Mouse (Mus musculus): ENCODE results near the gene AV320801. TPM values are rescaled to one million over a fixed set of nuclear protein-coding genes. Genes with fewer than 3 reads are reported as not detected.
"Not testable (repeated sequence)": the region's sequence is repeated elsewhere in the genome, so short reads cannot be mapped to it uniquely, and the experiment has no call there.

Gene AV320801
- total RNA-seq (2014; rRNA removed) (not detected in 2 replicates), polyA plus RNA-seq (2015; fragmentation: Nextera tagmentation; extraction: Ambion mirVana) (not detected in 2 replicates)

GRCm38 (mm10) chrX:135494288-135494687 lies at the start of gene AV320801:
AV320801 (plus strand) TSS chrX:135494588.
- H3K27ac ChIP-seq (ENCODE audit: low read depth, low read length); H3K27me3 ChIP-seq (ENCODE audit: insufficient read depth, low read length); H3K36me3 ChIP-seq (ENCODE audit: insufficient read depth, low read length); H3K9ac ChIP-seq (replicated peaks; ENCODE audit: low read length, poor library complexity, severe bottlenecking); H3K9me3 ChIP-seq (ENCODE audit: low read length); ATAC-seq (ENCODE audit: low FRiP score); H3K4me3 ChIP-seq (ENCODE audit: low read depth, low read length); H3K4me1 ChIP-seq (ENCODE audit: insufficient read depth, low read length); H3K4me2 ChIP-seq (ENCODE audit: low read depth, low read length, poor library complexity, severe bottlenecking); DNase-seq (ENCODE audit: low spot score): not testable (repeated sequence)
- 99% methylated on average over 5 of the region's 14 CpGs for WGBS

GRCm38 (mm10) chrX:135464160-135464559 lies 30.2 kb upstream of the AV320801 start:
- no CpG with 5 or more reads among the region's 3 CpGs for WGBS

GRCm38 (mm10) chrX:135481902-135482301 lies 12.5 kb upstream of the AV320801 start:
- not testable (repeated sequence) for H3K27me3 ChIP-seq (ENCODE audit: insufficient read depth, low read length); H3K36me3 ChIP-seq (ENCODE audit: insufficient read depth, low read length); H3K27ac ChIP-seq (ENCODE audit: low read depth, low read length); H3K4me1 ChIP-seq (ENCODE audit: insufficient read depth, low read length); H3K9ac ChIP-seq (replicated peaks; ENCODE audit: low read length, poor library complexity, severe bottlenecking); ATAC-seq (ENCODE audit: low FRiP score); H3K9me3 ChIP-seq (ENCODE audit: low read length); H3K4me3 ChIP-seq (ENCODE audit: low read depth, low read length); H3K4me2 ChIP-seq (ENCODE audit: low read depth, low read length, poor library complexity, severe bottlenecking); DNase-seq (ENCODE audit: low spot score)
- WGBS = no CpG with 5 or more reads among the region's 6 CpGs

More at GRCm38 (mm10) chrX:135464160-135464559, 30.2 kb upstream of the AV320801 start:
- H3K27me3 ChIP-seq (ENCODE audit: insufficient read depth, low read length); H3K4me1 ChIP-seq (ENCODE audit: insufficient read depth, low read length); H3K4me2 ChIP-seq (ENCODE audit: low read depth, low read length, poor library complexity, severe bottlenecking); DNase-seq (ENCODE audit: low spot score); H3K4me3 ChIP-seq (ENCODE audit: low read depth, low read length); ATAC-seq (ENCODE audit: low FRiP score); H3K9ac ChIP-seq (replicated peaks; ENCODE audit: low read length, poor library complexity, severe bottlenecking); H3K36me3 ChIP-seq (ENCODE audit: insufficient read depth, low read length); H3K27ac ChIP-seq (ENCODE audit: low read depth, low read length); H3K9me3 ChIP-seq (ENCODE audit: low read length): not testable (repeated sequence)

- ATAC-seq (ENCODE audit: low FRiP score); H3K27me3 ChIP-seq (ENCODE audit: insufficient read depth, low read length); DNase-seq (ENCODE audit: low spot score); H3K4me1 ChIP-seq (ENCODE audit: insufficient read depth, low read length); H3K27ac ChIP-seq (ENCODE audit: low read depth, low read length); H3K36me3 ChIP-seq (ENCODE audit: insufficient read depth, low read length); H3K9ac ChIP-seq (replicated peaks; ENCODE audit: low read length, poor library complexity, severe bottlenecking); H3K4me3 ChIP-seq (ENCODE audit: low read depth, low read length); H3K9me3 ChIP-seq (ENCODE audit: low read length); H3K4me2 ChIP-seq (ENCODE audit: low read depth, low read length, poor library complexity, severe bottlenecking): not testable (repeated sequence)
- no CpG with 5 or more reads among the region's 3 CpGs for WGBS
Observed at GRCm38 (mm10) chrX:135483183-135483582, 11.2 kb upstream of the AV320801 start.

Other genes with a start within 250 kb of the AV320801 start
- not detected in 2 replicates for gene Pramel3, start 192.3 kb upstream of the AV320801 start, total RNA-seq (2014; rRNA removed)
- not detected in 2 replicates for gene Pramel3, start 192.3 kb upstream of the AV320801 start, polyA plus RNA-seq (2015; fragmentation: Nextera tagmentation; extraction: Ambion mirVana)
- not detected in 2 replicates for gene Gm5128, start 121.3 kb upstream of the AV320801 start, total RNA-seq (2014; rRNA removed)
- 0.05 TPM in 1 of 2 replicates, not detected in the other for gene Gm5128, start 121.3 kb upstream of the AV320801 start, polyA plus RNA-seq (2015; fragmentation: Nextera tagmentation; extraction: Ambion mirVana)
- 0.05 TPM in 1 of 2 replicates, not detected in the other for gene Gm7903, start 60.8 kb upstream of the AV320801 start, total RNA-seq (2014; rRNA removed)
- not detected in 2 replicates for gene Gm7903, start 60.8 kb upstream of the AV320801 start, polyA plus RNA-seq (2015; fragmentation: Nextera tagmentation; extraction: Ambion mirVana)
- gene Nxf7, start 104.2 kb downstream of the AV320801 start, total RNA-seq (2014; rRNA removed) = not detected in 2 replicates
- gene Nxf7, start 104.2 kb downstream of the AV320801 start, polyA plus RNA-seq (2015; fragmentation: Nextera tagmentation; extraction: Ambion mirVana) = not detected in 2 replicates
- gene Prame, start 133.1 kb downstream of the AV320801 start, total RNA-seq (2014; rRNA removed) = not detected in 2 replicates
- not detected in 2 replicates for gene Prame, start 133.1 kb downstream of the AV320801 start, polyA plus RNA-seq (2015; fragmentation: Nextera tagmentation; extraction: Ambion mirVana)
- not detected in 2 replicates for gene Tcp11x2, start 199.2 kb downstream of the AV320801 start, total RNA-seq (2014; rRNA removed)
- gene Tcp11x2, start 199.2 kb downstream of the AV320801 start, polyA plus RNA-seq (2015; fragmentation: Nextera tagmentation; extraction: Ambion mirVana) = 0.09 TPM in 1 of 2 replicates, not detected in the other
- gene Tmsb15a, start 230.7 kb downstream of the AV320801 start, total RNA-seq (2014; rRNA removed) = not detected in 2 replicates
- not detected in 2 replicates for gene Tmsb15a, start 230.7 kb downstream of the AV320801 start, polyA plus RNA-seq (2015; fragmentation: Nextera tagmentation; extraction: Ambion mirVana)
- gene Armcx5, start 248.1 kb downstream of the AV320801 start, total RNA-seq (2014; rRNA removed) = 13.1 and 22.9 TPM in 2 replicates
- 23.8 and 31.7 TPM in 2 replicates for gene Armcx5, start 248.1 kb downstream of the AV320801 start, polyA plus RNA-seq (2015; fragmentation: Nextera tagmentation; extraction: Ambion mirVana)
- 378 and 474 TPM in 2 replicates for gene Gprasp1, start 248.1 kb downstream of the AV320801 start, total RNA-seq (2014; rRNA removed)
- 288 and 301 TPM in 2 replicates for gene Gprasp1, start 248.1 kb downstream of the AV320801 start, polyA plus RNA-seq (2015; fragmentation: Nextera tagmentation; extraction: Ambion mirVana)

Measured in midbrain, postnatal 0 days (tissue).